Mouse (Mus musculus): ENCODE results near the gene Mctp2.

The Mctp2 gene

GRCm38 (mm10) chr7:72165726-72166701 lies 140.4 kb downstream of the Mctp2 start:
- DNase-seq (ENCODE audit: low spot score in 2 of 2), result peak; percentile 77 to 83

- DNase-seq (ENCODE audit: low spot score in 2 of 2), result peak; percentile 43 to 83
These were observed 144.2 kb downstream of the Mctp2 start for GRCm38 (mm10) chr7:72162256-72162655.

- DNase-seq (ENCODE audit: low spot score in 2 of 2), result no peak
These were observed 146.8 kb downstream of the Mctp2 start for GRCm38 (mm10) chr7:72159513-72160063.

GRCm38 (mm10) chr7:72150799-72151708 lies 155.4 kb downstream of the Mctp2 start:
- no peak for DNase-seq (ENCODE audit: low spot score in 2 of 2)

GRCm38 (mm10) chr7:72149073-72149472 lies 157.3 kb downstream of the Mctp2 start:
- DNase-seq (ENCODE audit: low spot score in 2 of 2), result peak in 1 of 2 experiments; percentile 17

- no peak for DNase-seq (ENCODE audit: low spot score in 2 of 2)
These were observed 159.6 kb downstream of the Mctp2 start for GRCm38 (mm10) chr7:72146849-72147248.

GRCm38 (mm10) chr7:72145726-72146520 lies 160.5 kb downstream of the Mctp2 start:
- no peak for DNase-seq (ENCODE audit: low spot score in 2 of 2)

GRCm38 (mm10) chr7:72138701-72139100 lies 167.7 kb downstream of the Mctp2 start:
- no peak for DNase-seq (ENCODE audit: low spot score in 2 of 2)

GRCm38 (mm10) chr7:72120986-72121385 lies 185.4 kb downstream of the Mctp2 start:
- DNase-seq (ENCODE audit: low spot score in 2 of 2), result no peak

GRCm38 (mm10) chr7:72119713-72120112 lies 186.7 kb downstream of the Mctp2 start:
- no peak for DNase-seq (ENCODE audit: low spot score in 2 of 2)

GRCm38 (mm10) chr7:72117376-72118077 lies 188.9 kb downstream of the Mctp2 start:
- peak; percentile 10 to 23 for DNase-seq (ENCODE audit: low spot score in 2 of 2)

GRCm38 (mm10) chr7:72115073-72115472 lies 191.3 kb downstream of the Mctp2 start:
- DNase-seq (ENCODE audit: low spot score in 2 of 2), result no peak

GRCm38 (mm10) chr7:72110578-72110977 lies 195.8 kb downstream of the Mctp2 start:
- DNase-seq (ENCODE audit: low spot score in 2 of 2), result no peak

GRCm38 (mm10) chr7:72108639-72109399 lies 197.6 kb downstream of the Mctp2 start:
- no peak for DNase-seq (ENCODE audit: low spot score in 2 of 2)

- no peak for DNase-seq (ENCODE audit: low spot score in 2 of 2)
These were observed 202.2 kb downstream of the Mctp2 start for GRCm38 (mm10) chr7:72104170-72104569.

- no peak for DNase-seq (ENCODE audit: low spot score in 2 of 2)
These were observed 202.8 kb downstream of the Mctp2 start for GRCm38 (mm10) chr7:72103654-72104053.

- no peak for DNase-seq (ENCODE audit: low spot score in 2 of 2)
These were observed 205.7 kb downstream of the Mctp2 start for GRCm38 (mm10) chr7:72100683-72101082.

- DNase-seq (ENCODE audit: low spot score in 2 of 2), result no peak
These were observed 207.8 kb downstream of the Mctp2 start for GRCm38 (mm10) chr7:72098603-72099002.

- DNase-seq (ENCODE audit: low spot score in 2 of 2), result no peak
These were observed 209.4 kb downstream of the Mctp2 start for GRCm38 (mm10) chr7:72096973-72097372.

GRCm38 (mm10) chr7:72096433-72096832 lies 210.0 kb downstream of the Mctp2 start:
- no peak for DNase-seq (ENCODE audit: low spot score in 2 of 2)

Measured in heart, adult 9 months (tissue).